Comparison of ENCODE assay signal across 8 mouse cellular contexts in the genomic region with DNA sequence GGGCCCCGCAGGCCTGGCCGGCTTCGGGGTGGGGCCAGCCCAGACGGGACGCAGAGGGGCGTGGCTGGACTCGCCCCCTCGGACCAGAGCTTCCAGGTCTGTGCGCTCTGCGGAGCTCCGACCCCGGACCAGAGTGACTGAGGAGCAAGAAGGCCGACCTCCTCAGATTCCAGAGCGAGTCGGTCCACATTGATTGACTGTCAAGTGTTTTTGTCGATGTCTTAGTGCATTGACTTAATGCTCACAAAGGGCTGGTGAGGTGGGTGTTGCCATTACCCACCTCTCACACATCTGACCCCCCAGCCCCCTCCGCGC. TPM values are rescaled to one million over a fixed set of nuclear protein-coding genes. Genes with fewer than 3 reads are reported as not detected.
DNase-seq lines count a peak whose midpoint lies in the region; ATAC-seq lines count a peak whose summit lies in the region.

A gene (minus strand): TSS at position 177 of the 315 bp plus-strand sequence.

- H3K36me3 ChIP-seq in forebrain, embryonic 13.5 days (ENCODE audit: poor library complexity, severe bottlenecking) = peaks cover 19% of the 10 kb centered on the region
- peaks cover 29% of the 10 kb centered on the region for H3K36me3 ChIP-seq in hindbrain, embryonic 10.5 days
- no peaks in the 10 kb centered on the region for H3K36me3 ChIP-seq in liver, embryonic 11.5 days (ENCODE audit: control insufficient read depth, insufficient read depth, low read length)

- peak within 1 kb of the TSS; percentile 83 for H3K4me2 ChIP-seq in forebrain, embryonic 13.5 days
- peak within 1 kb of the TSS; percentile 96 for H3K4me2 ChIP-seq in liver, embryonic 11.5 days

- DNase-seq in urinary bladder, adult 2 months (ENCODE audit: low spot score) = no peak
- no peak for DNase-seq in urinary bladder, postnatal 36 days (ENCODE audit: low spot score in 2 of 2)
- no peak for DNase-seq in hindbrain, embryonic 10.5 days (ENCODE audit: low spot score)
- DNase-seq in liver, embryonic 11.5 days (ENCODE audit: low spot score) = no peak
- DNase-seq in MN1 (ENCODE audit: low spot score) = no peak
- no peak for DNase-seq in spleen, postnatal 36 days (ENCODE audit: low spot score in 2 of 2)
- DNase-seq in adipocyte (ENCODE audit: low spot score) = no peak

- H3K4me3 ChIP-seq in forebrain, embryonic 13.5 days = peak within 1 kb of the TSS; percentile 88
- peak within 1 kb of the TSS; percentile 94 for H3K4me3 ChIP-seq in hindbrain, embryonic 10.5 days
- peak within 1 kb of the TSS; percentile 87 for H3K4me3 ChIP-seq in liver, embryonic 11.5 days (ENCODE audit: low read depth, low read length)

- H3K27me3 ChIP-seq in forebrain, embryonic 13.5 days = no peaks in the 10 kb centered on the region
- peaks cover 10% of the 10 kb centered on the region for H3K27me3 ChIP-seq in hindbrain, embryonic 10.5 days (ENCODE audit: insufficient read depth, poor library complexity, severe bottlenecking)
- H3K27me3 ChIP-seq in liver, embryonic 11.5 days (replicated peaks; ENCODE audit: control insufficient read depth, insufficient read depth, low read length) = no peaks in the 10 kb centered on the region

- H3K9me3 ChIP-seq in forebrain, embryonic 13.5 days (replicated peaks) = no peaks in the 10 kb centered on the region
- no peaks in the 10 kb centered on the region for H3K9me3 ChIP-seq in hindbrain, embryonic 10.5 days
- no peaks in the 10 kb centered on the region for H3K9me3 ChIP-seq in liver, embryonic 11.5 days (ENCODE audit: control insufficient read depth, low read length)

- ATAC-seq in forebrain, embryonic 13.5 days = peak; percentile 15; the same call in 1 of the 2 replicates
- no peak; the same call in 1 of the 2 replicates for ATAC-seq in liver, embryonic 11.5 days (replicated peaks; ENCODE audit: low FRiP score)

- H3K4me1 ChIP-seq in forebrain, embryonic 13.5 days = peaks cover 25% of the 10 kb centered on the region
- H3K4me1 ChIP-seq in hindbrain, embryonic 10.5 days (replicated peaks) = peaks cover 24% of the 10 kb centered on the region
- H3K4me1 ChIP-seq in liver, embryonic 11.5 days (replicated peaks; ENCODE audit: control insufficient read depth, insufficient read depth, low read length) = peaks cover 10% of the 10 kb centered on the region

- H3K9ac ChIP-seq in forebrain, embryonic 13.5 days = peak within 1 kb of the TSS; percentile 92
- H3K9ac ChIP-seq in liver, embryonic 11.5 days (ENCODE audit: low read depth, low read length) = peak within 1 kb of the TSS; percentile 76

- H3K27ac ChIP-seq in forebrain, embryonic 13.5 days = peak within 1 kb of the TSS; percentile 90
- H3K27ac ChIP-seq in hindbrain, embryonic 10.5 days = peak within 1 kb of the TSS; percentile 93
- peak within 1 kb of the TSS; percentile 60 for H3K27ac ChIP-seq in liver, embryonic 11.5 days (ENCODE audit: low read depth, low read length)

- WGBS in forebrain, embryonic 13.5 days = under 1% methylated on average over 18 of the region's 18 CpGs
- WGBS in hindbrain, embryonic 10.5 days = under 1% methylated on average over 18 of the region's 18 CpGs
- 2% methylated on average over 18 of the region's 18 CpGs for WGBS in liver, embryonic 11.5 days

RNA-seq across cellular contexts. Expression of the gene that starts here (rescaled TPM):
- 28.0 and 30.5 TPM in 2 replicates for polyA plus RNA-seq in urinary bladder, adult 2 months (2012; rRNA removed)
- 41.1 and 43.6 TPM in 2 replicates for polyA plus RNA-seq in forebrain, embryonic 13.5 days (2015; fragmentation: Nextera tagmentation; extraction: Ambion mirVana)
- 35.5 and 45.8 TPM in 2 replicates for polyA plus RNA-seq in hindbrain, embryonic 10.5 days (2016; fragmentation: Nextera tagmentation; extraction: Ambion mirVana)
- polyA plus RNA-seq in liver, embryonic 11.5 days (2014; fragmentation: Nextera tagmentation; extraction: Ambion mirVana) = 7.3 and 8.3 TPM in 2 replicates
